Mouse (Mus musculus) forebrain, embryonic 16.5 days (tissue): ENCODE data around the gene Gm38392. TPM values are rescaled to one million over a fixed set of nuclear protein-coding genes. Genes with fewer than 3 reads are reported as not detected.
A peak's percentile ranks its signal among the peaks of the same experiment; 100 is the strongest.

ENCODE experiments used
- ATAC-seq: fragments of 200-750 bp; cut with Nextera tagmentation; 2 replicates; pipeline ENCODE4 v1.8.0; 2017; ENCODE audit warnings: mild to moderate bottlenecking, moderate library complexity
- H3K27ac ChIP-seq: fragments of 300-500 bp; sonication (generic); 2 replicates; pipeline ENCODE4 v1.5.1; 2014; ENCODE audit warnings: low read length, control low read depth
- H3K27me3 ChIP-seq: fragments of 300-500 bp; sonication (generic); replicated peaks from 2 replicates; pipeline ENCODE4 v1.6.1; 2014; ENCODE audit warnings: low read length; ENCODE audit not compliant: control insufficient read depth, insufficient read depth
- H3K36me3 ChIP-seq: fragments of 300-500 bp; sonication (generic); 2 replicates; pipeline ENCODE4 v1.6.1; 2014; ENCODE audit not compliant: control insufficient read depth, insufficient read depth
- H3K4me1 ChIP-seq: fragments of 300-500 bp; sonication (generic); replicated peaks from 2 replicates; pipeline ENCODE4 v1.6.1; 2014; ENCODE audit warnings: low read length; ENCODE audit not compliant: control insufficient read depth, insufficient read depth
- H3K4me2 ChIP-seq: fragments of 300-500 bp; sonication (generic); 2 replicates; pipeline ENCODE4 v1.6.1; 2014; ENCODE audit warnings: mild to moderate bottlenecking, low read length, control low read depth
- H3K4me3 ChIP-seq: fragments of 300-500 bp; sonication (generic); replicated peaks from 2 replicates; pipeline ENCODE4 v1.5.1; 2014; ENCODE audit warnings: mild to moderate bottlenecking, low read length, control low read depth
- H3K9ac ChIP-seq: fragments of 300-500 bp; sonication (generic); replicated peaks from 2 replicates; pipeline ENCODE4 v1.6.1; 2014; ENCODE audit warnings: low read depth, low read length, control low read depth
- H3K9me3 ChIP-seq: fragments of 300-500 bp; sonication (generic); 2 replicates; pipeline ENCODE4 v1.6.1; 2016; ENCODE audit warnings: low read length; ENCODE audit not compliant: control insufficient read depth
- WGBS: fragments of 180-500 bp; shearing (Covaris S2); extraction: QIAGEN DNeasy Blood & Tissue Kit; methylation state at CpG from one replicate; pipeline ENCODE4 v1.1.7; 2014; 5-methylcytosine and 5-hydroxymethylcytosine counted together
- polyA plus RNA-seq: library from polyadenylated mRNA; unstranded; fragments of >200 nt; fragmentation: Nextera tagmentation; extraction: Ambion mirVana; gene quantifications from 2 replicates; pipeline ENCODE4 v1.2.1, GENCODE M21; 2015

Gene Gm38392
- polyA plus RNA-seq, 1 experiment from 2014 or later, result 0.18 TPM

- no peaks in the 10 kb centered on the region for H3K27me3 ChIP-seq
- H3K9ac ChIP-seq, result peak overlapping the region; percentile 100
- WGBS, result 5% methylated on average over 5 of the region's 5 CpGs
- H3K4me1 ChIP-seq, result peaks cover 68% of the 10 kb centered on the region
- ATAC-seq, result no peak
- no peaks in the 10 kb centered on the region for H3K9me3 ChIP-seq
- no peaks in the 10 kb centered on the region for H3K36me3 ChIP-seq
- H3K4me3 ChIP-seq, result peak overlapping the region; percentile 23; the same call in 1 of the 2 replicates
- peak overlapping the region; percentile 67 for H3K4me2 ChIP-seq
- peak overlapping the region; percentile 100 for H3K27ac ChIP-seq
Measured at GRCm38 (mm10) chr3:88203456-88203855, 83.6 kb downstream of the Gm38392 start.

GRCm38 (mm10) chr3:88202986-88203385 is 84.0 kb downstream of the Gm38392 start:
- no peaks in the 10 kb centered on the region for H3K36me3 ChIP-seq
- peak overlapping the region; percentile 13 for H3K4me3 ChIP-seq
- ATAC-seq, result no peak
- H3K4me1 ChIP-seq, result peaks cover 72% of the 10 kb centered on the region
- H3K9me3 ChIP-seq, result no peaks in the 10 kb centered on the region
- H3K27me3 ChIP-seq, result no peaks in the 10 kb centered on the region
- 15% methylated on average over 6 of the region's 6 CpGs for whole genome bisulfite sequencing
- H3K4me2 ChIP-seq, result peak overlapping the region; percentile 67
- H3K27ac ChIP-seq, result peak overlapping the region; percentile 100
- peak overlapping the region; percentile 100 for H3K9ac ChIP-seq

- WGBS, result 12% methylated on average over 5 of the region's 5 CpGs
- Histone ChIP-seq H3K4me3 (peak overlapping the region; percentile 64), H3K4me2 (peak overlapping the region; percentile 67), H3K9ac (peak overlapping the region; percentile 100), H3K36me3 (no peaks in the 10 kb centered on the region), H3K9me3 (no peaks in the 10 kb centered on the region), H3K4me1 (peaks cover 80% of the 10 kb centered on the region), H3K27me3 (no peaks in the 10 kb centered on the region), H3K27ac (peak overlapping the region; percentile 100)
- no peak for ATAC-seq
Measured at GRCm38 (mm10) chr3:88201640-88202039, 85.4 kb downstream of the Gm38392 start.

- Histone ChIP-seq H3K9me3 (no peaks in the 10 kb centered on the region), H3K27me3 (no peaks in the 10 kb centered on the region), H3K9ac (peak overlapping the region; percentile 100), H3K4me3 (peak overlapping the region; percentile 64), H3K4me2 (peak overlapping the region; percentile 67), H3K36me3 (no peaks in the 10 kb centered on the region), H3K27ac (peak overlapping the region; percentile 100), H3K4me1 (peaks cover 75% of the 10 kb centered on the region)
- 1% methylated on average over 37 of the region's 37 CpGs for WGBS
- no peak for ATAC-seq
Measured at GRCm38 (mm10) chr3:88200972-88201330, 86.1 kb downstream of the Gm38392 start.

- Histone ChIP-seq H3K27me3 (no peaks in the 10 kb centered on the region), H3K36me3 (no peaks in the 10 kb centered on the region), H3K9ac (peak overlapping the region; percentile 100), H3K4me1 (peaks cover 69% of the 10 kb centered on the region), H3K9me3 (no peaks in the 10 kb centered on the region), H3K27ac (peak overlapping the region; percentile 100), H3K4me2 (peak overlapping the region; percentile 67), H3K4me3 (peak overlapping the region; percentile 64)
- no peak for ATAC-seq
- 2% methylated on average over 61 of the region's 61 CpGs for WGBS
Measured at GRCm38 (mm10) chr3:88200161-88200971, 86.6 kb downstream of the Gm38392 start.

GRCm38 (mm10) chr3:88199541-88200110 is 87.4 kb downstream of the Gm38392 start:
- no peak for ATAC-seq
- H3K4me1 ChIP-seq, result peaks cover 62% of the 10 kb centered on the region
- WGBS, result 29% methylated on average over 2 of the region's 2 CpGs
- no peaks in the 10 kb centered on the region for H3K9me3 ChIP-seq
- no peaks in the 10 kb centered on the region for H3K36me3 ChIP-seq
- peak overlapping the region; percentile 100 for H3K9ac ChIP-seq
- H3K4me2 ChIP-seq, result peak overlapping the region; percentile 67
- no peak overlapping the region; the same call in 1 of the 2 replicates for H3K4me3 ChIP-seq
- H3K27me3 ChIP-seq, result no peaks in the 10 kb centered on the region
- peak overlapping the region; percentile 100 for H3K27ac ChIP-seq

GRCm38 (mm10) chr3:88198505-88199020 is 88.4 kb downstream of the Gm38392 start:
- H3K27ac ChIP-seq, result peak overlapping the region; percentile 100
- H3K4me2 ChIP-seq, result peak overlapping the region; percentile 32
- peaks cover 51% of the 10 kb centered on the region for H3K4me1 ChIP-seq
- H3K27me3 ChIP-seq, result no peaks in the 10 kb centered on the region
- no peaks in the 10 kb centered on the region for H3K36me3 ChIP-seq
- peak overlapping the region; percentile 13; the same call in 1 of the 2 replicates for H3K4me3 ChIP-seq
- peak overlapping the region; percentile 54 for H3K9ac ChIP-seq
- 15% methylated on average over 9 of the region's 9 CpGs for WGBS
- no peak for ATAC-seq
- H3K9me3 ChIP-seq, result no peaks in the 10 kb centered on the region

- 9% methylated on average over 10 of the region's 10 CpGs for WGBS
- Histone ChIP-seq H3K9ac (peak overlapping the region; percentile 54), H3K36me3 (no peaks in the 10 kb centered on the region), H3K4me2 (peak overlapping the region; percentile 32), H3K4me1 (peaks cover 45% of the 10 kb centered on the region), H3K9me3 (no peaks in the 10 kb centered on the region), H3K27me3 (no peaks in the 10 kb centered on the region), H3K27ac (peak overlapping the region; percentile 100), H3K4me3 (peak overlapping the region; percentile 13; the same call in 1 of the 2 replicates)
- no peak for ATAC-seq
Measured at GRCm38 (mm10) chr3:88197741-88198504, 89.1 kb downstream of the Gm38392 start.
